Mouse (Mus musculus) stomach, postnatal 0 days (tissue): ENCODE data around the gene Bach1. TPM values are rescaled to one million over a fixed set of nuclear protein-coding genes. Genes with fewer than 3 reads are reported as not detected.

Experiments used
- ATAC-seq: fragments of 200-750 bp; cut with Nextera tagmentation; 2 replicates; pipeline ENCODE4 v1.8.0; 2017; ENCODE audit not compliant: low FRiP score, low TSS enrichment
- DNase-seq: peaks from one replicate; pipeline ENCODE4 v3.0.0-alpha.2; 2016; ENCODE audit warnings: low spot score
- H3K27ac ChIP-seq: fragments of 300-500 bp; sonication (generic); replicated peaks from 2 replicates; pipeline ENCODE4 v1.5.1; 2014; ENCODE audit warnings: mild to moderate bottlenecking, control low read depth
- H3K27me3 ChIP-seq: fragments of 300-500 bp; sonication (generic); 2 replicates; pipeline ENCODE4 v1.6.1; 2014; ENCODE audit warnings: low read length; ENCODE audit not compliant: control insufficient read depth, insufficient read depth
- H3K36me3 ChIP-seq: fragments of 300-500 bp; sonication (generic); 2 replicates; pipeline ENCODE4 v1.6.1; 2014; ENCODE audit warnings: low read length, mixed read lengths; ENCODE audit not compliant: control insufficient read depth, insufficient read depth
- H3K4me1 ChIP-seq: fragments of 300-500 bp; sonication (generic); replicated peaks from 2 replicates; pipeline ENCODE4 v1.6.1; 2014; ENCODE audit warnings: antibody characterized with exemption; ENCODE audit not compliant: control insufficient read depth, insufficient read depth
- H3K4me2 ChIP-seq: fragments of 300-500 bp; sonication (generic); replicated peaks from 2 replicates; pipeline ENCODE4 v1.6.1; 2014; ENCODE audit warnings: low read depth, mild to moderate bottlenecking, control low read depth, moderate library complexity
- H3K4me3 ChIP-seq: fragments of 300-500 bp; sonication (generic); 2 replicates; pipeline ENCODE4 v1.5.1; 2014; ENCODE audit warnings: low read depth, low read length, control low read depth
- H3K9ac ChIP-seq: fragments of 300-500 bp; sonication (generic); 2 replicates; pipeline ENCODE4 v1.6.1; 2014; ENCODE audit warnings: mild to moderate bottlenecking, low read length, control low read depth, mixed read lengths
- H3K9me3 ChIP-seq: fragments of 300-500 bp; sonication (generic); 2 replicates; pipeline ENCODE4 v1.6.1; 2016; ENCODE audit warnings: low read length; ENCODE audit not compliant: control insufficient read depth
- CTCF ChIP-seq: IDR thresholded peaks from 2 replicates; pipeline ENCODE4 v1.5.1; 2016; ENCODE audit warnings: antibody characterized with exemption, low read depth, mild to moderate bottlenecking, moderate library complexity
- EP300 ChIP-seq: optimal IDR thresholded peaks from 2 replicates; pipeline ENCODE3; 2016; ENCODE audit warnings: antibody characterized with exemption
- WGBS: fragments of 180-500 bp; shearing (Covaris S2); extraction: QIAGEN DNeasy Blood & Tissue Kit; methylation state at CpG from one replicate; pipeline ENCODE4 v1.1.7; 2014; 5-methylcytosine and 5-hydroxymethylcytosine counted together
- polyA plus RNA-seq: library from polyadenylated mRNA; unstranded; fragments of >200 nt; fragmentation: Nextera tagmentation; extraction: Ambion mirVana; gene quantifications from 2 replicates; pipeline ENCODE4 v1.2.1, GENCODE M21; 2015

The Bach1 gene
- polyA plus RNA-seq, 1 experiment from 2014 or later, result 5.3 TPM

DNA sequence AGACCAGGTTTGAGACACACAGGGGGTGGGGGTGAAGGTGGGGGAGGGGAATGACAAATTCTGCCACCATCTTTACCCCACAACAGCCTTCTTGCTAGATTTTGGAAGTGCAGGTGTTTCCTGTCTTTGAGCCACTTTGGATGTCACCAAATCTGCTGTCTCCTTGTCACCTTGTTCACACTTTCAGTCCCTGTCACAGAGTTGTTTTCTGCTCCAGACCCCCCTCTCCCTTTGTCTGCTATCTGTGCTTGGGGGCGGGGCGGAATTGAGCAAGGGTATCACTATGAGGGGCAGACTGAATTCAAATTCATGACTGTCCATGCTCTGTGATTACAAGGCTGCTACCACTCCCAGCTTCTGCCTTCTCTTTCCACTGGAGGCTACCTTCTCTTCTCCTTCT is 6.2 kb upstream of the Bach1 start:
- no peak overlapping the region for H3K27ac ChIP-seq
- H3K36me3 ChIP-seq, result no peaks in the 10 kb centered on the region
- no peak overlapping the region for H3K9ac ChIP-seq
- H3K9me3 ChIP-seq, result no peaks in the 10 kb centered on the region
- WGBS, result 95% methylated on average over 2 of the region's 2 CpGs
- no peaks in the 10 kb centered on the region for H3K4me1 ChIP-seq
- no peak for TF ChIP-seq EP300
- no peak for TF ChIP-seq CTCF
- H3K4me3 ChIP-seq, result no peak overlapping the region
- ATAC-seq (no peak), DNase-seq (no peak)
- H3K27me3 ChIP-seq, result no peaks in the 10 kb centered on the region
- no peak overlapping the region for H3K4me2 ChIP-seq

DNA sequence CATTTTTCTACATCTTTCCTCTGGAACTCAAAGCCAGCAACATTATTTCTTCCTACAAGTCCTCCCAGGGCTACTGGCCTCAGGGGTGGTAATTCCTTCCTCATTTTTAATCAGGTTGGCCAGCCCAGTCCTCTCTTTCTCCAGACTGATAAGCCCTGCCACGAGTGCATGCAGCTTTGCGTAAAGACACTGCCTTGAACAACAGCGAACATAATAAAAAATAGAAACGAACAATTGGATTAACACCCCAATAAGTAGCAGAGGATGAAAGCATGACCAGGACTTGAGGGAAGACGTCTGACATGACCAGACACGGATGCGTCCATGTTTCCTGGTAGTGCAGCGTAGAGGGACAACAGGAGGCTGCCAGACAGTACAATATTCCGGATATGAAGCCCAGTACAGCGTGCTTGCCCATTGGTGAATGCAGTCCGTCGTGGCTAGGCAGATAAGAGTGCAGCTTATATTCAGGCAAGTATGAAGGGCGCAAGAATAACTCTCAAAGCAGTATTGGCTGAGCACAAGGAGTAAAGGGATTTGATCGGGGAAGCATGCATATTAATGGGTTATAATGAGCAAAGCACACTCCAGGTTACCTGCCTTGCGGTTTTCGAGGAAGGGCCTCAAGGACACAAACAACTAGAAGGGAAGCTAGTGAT is 909 bp upstream of the Bach1 start:
- DNase-seq (no peak), ATAC-seq (no peak)
- Histone ChIP-seq H3K4me2 (peak overlapping the region; percentile 70), H3K27ac (no peak overlapping the region), H3K9me3 (no peaks in the 10 kb centered on the region), H3K27me3 (no peaks in the 10 kb centered on the region), H3K4me3 (peak overlapping the region; percentile 88; the same call in 1 of the 2 replicates), H3K36me3 (no peaks in the 10 kb centered on the region), H3K4me1 (no peaks in the 10 kb centered on the region), H3K9ac (peak overlapping the region; percentile 43; the same call in 1 of the 2 replicates)
- TF ChIP-seq EP300, result no peak
- no peak for TF ChIP-seq CTCF
- 39% methylated on average over 16 of the region's 16 CpGs for whole genome bisulfite sequencing

DNA sequence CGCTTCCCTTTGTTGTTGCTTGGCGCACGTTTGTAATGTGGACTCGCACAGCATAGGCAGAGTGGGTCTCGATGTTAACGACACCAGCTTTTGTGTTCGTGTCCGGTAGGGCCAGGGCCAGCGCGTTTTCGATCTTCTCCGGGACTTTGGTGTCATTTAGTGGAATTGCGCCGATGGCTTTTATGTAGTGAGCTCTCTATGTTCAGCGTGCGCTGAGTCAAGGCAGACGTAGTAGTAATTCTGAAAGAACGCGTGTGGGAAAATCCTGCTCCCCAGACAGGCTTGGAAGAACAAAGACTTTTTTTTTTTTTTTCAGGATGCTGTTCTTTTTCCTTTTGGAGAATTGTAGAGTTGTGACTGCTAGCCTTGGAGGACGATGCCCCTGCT is 554 bp downstream of the Bach1 start:
- Histone ChIP-seq H3K9ac (peak overlapping the region; percentile 92), H3K27ac (peak overlapping the region; percentile 97), H3K4me3 (peak overlapping the region; percentile 88), H3K4me2 (peak overlapping the region; percentile 70), H3K9me3 (no peaks in the 10 kb centered on the region), H3K36me3 (no peaks in the 10 kb centered on the region), H3K27me3 (no peaks in the 10 kb centered on the region), H3K4me1 (no peaks in the 10 kb centered on the region)
- DNase-seq (no peak), ATAC-seq (no peak; the same call in 1 of the 2 replicates)
- no peak for TF ChIP-seq EP300
- no peak for TF ChIP-seq CTCF
- WGBS, result under 1% methylated on average over 20 of the region's 20 CpGs

DNA sequence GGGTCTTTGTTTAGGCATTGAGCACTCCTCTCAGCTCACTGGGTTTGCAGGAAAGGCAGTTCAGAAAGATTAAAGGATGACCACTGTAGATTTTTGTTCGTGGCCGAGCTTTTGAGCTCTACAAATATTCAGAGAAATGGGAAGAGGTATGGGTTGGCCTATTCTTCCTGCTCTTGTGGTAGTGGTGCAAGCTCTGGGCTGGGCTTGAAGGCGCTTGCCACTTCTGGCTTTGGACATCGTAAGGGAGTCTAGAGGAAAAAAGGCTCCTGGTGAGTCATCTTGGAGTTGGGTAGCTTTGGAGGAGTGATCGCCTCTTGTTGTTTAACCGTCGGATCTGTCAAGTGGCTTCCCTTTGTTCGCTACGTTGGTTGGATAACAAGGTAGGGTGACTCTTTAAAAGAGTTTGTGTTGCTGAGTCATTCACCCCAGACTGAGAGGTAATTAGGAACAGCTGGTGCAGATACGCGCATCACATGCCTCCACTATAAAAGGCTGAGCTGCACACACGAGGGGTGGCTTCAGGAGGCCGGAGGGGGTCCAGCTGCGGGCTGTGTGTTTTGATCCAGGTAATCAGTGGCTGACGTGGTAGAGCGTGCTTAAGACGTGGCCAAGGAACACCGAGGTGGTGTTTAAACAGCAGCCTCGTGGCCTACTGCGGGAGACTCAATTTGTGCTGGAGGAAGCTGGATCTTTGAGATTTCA is 1.1 kb downstream of the Bach1 start:
- DNase-seq (peak; percentile 75), ATAC-seq (peak; percentile 58)
- 2% methylated on average over 20 of the region's 20 CpGs for WGBS
- Histone ChIP-seq H3K9ac (peak overlapping the region; percentile 92), H3K9me3 (no peaks in the 10 kb centered on the region), H3K4me2 (peak overlapping the region; percentile 70), H3K4me1 (no peaks in the 10 kb centered on the region), H3K4me3 (peak overlapping the region; percentile 88), H3K36me3 (no peaks in the 10 kb centered on the region), H3K27ac (peak overlapping the region; percentile 97), H3K27me3 (no peaks in the 10 kb centered on the region)
- TF ChIP-seq CTCF (no peak), EP300 (no peak)

DNA sequence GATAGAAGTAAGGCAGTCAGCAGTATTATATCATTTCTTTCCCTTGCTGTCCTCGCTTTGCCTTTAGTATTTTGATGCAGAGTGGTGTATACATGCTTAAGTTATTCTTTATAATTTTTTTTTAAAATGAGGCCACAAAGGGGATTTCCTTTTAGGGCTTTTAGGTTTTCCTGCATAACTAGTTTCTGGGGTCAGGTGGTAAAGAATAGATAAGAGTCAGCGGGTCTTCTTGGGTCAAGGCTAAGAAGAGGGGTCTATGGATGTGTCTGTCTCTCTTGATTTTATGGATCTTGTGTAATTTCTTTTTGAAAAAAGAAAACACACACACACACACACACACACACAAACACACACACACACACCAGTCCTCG is 1.6 kb downstream of the Bach1 start:
- no peaks in the 10 kb centered on the region for H3K27me3 ChIP-seq
- peak overlapping the region; percentile 92 for H3K9ac ChIP-seq
- WGBS, result 35% methylated on average over 3 of the region's 3 CpGs
- H3K9me3 ChIP-seq, result no peaks in the 10 kb centered on the region
- H3K27ac ChIP-seq, result peak overlapping the region; percentile 97; the same call in 1 of the 2 replicates
- no peak for DNase-seq
- H3K4me1 ChIP-seq, result peaks cover under 1% of the 10 kb centered on the region; the same call in 1 of the 2 replicates
- peak overlapping the region; percentile 70 for H3K4me2 ChIP-seq
- no peaks in the 10 kb centered on the region for H3K36me3 ChIP-seq
- no peak for ATAC-seq
- no peak for TF ChIP-seq CTCF
- TF ChIP-seq EP300, result no peak
- peak overlapping the region; percentile 88 for H3K4me3 ChIP-seq

DNA sequence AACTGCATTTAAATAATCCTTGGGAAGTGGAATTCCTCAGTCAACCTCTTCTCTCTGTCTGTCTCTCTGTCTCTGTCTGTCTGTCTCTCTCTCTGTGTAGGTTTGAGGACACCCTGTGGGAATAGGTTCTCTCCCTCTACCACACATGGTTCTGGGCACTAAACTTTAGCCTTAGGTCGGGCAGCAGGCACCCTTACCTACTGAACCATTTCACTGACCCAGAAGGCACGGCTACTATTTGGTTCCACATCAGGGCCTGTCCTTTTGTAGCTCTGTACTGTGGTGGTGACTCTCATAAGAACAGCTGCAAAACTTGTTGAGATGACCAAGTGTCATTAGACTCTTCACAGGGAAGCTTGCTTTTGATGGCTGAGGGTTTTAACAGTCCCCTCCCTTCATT is 3.1 kb downstream of the Bach1 start:
- 88% methylated on average over 2 of the region's 2 CpGs for WGBS
- DNase-seq (no peak), ATAC-seq (no peak)
- Histone ChIP-seq H3K4me3 (no peak overlapping the region), H3K36me3 (no peaks in the 10 kb centered on the region), H3K9ac (no peak overlapping the region), H3K27ac (no peak overlapping the region), H3K9me3 (no peaks in the 10 kb centered on the region), H3K27me3 (no peaks in the 10 kb centered on the region), H3K4me1 (peaks cover 10% of the 10 kb centered on the region), H3K4me2 (no peak overlapping the region)
- TF ChIP-seq CTCF (no peak), EP300 (no peak)
